Mouse (Mus musculus) intestine, embryonic 14.5 days (tissue): ENCODE measurements around the gene Idh3b. TPM values are rescaled to one million over a fixed set of nuclear protein-coding genes. Genes with fewer than 3 reads are reported as not detected.
A peak's percentile ranks its signal among the peaks of the same experiment; 100 is the strongest.

Experiments
- ATAC-seq: fragments of 200-750 bp; cut with Nextera tagmentation; replicated peaks from 2 replicates; pipeline ENCODE4 v1.8.0; 2017; ENCODE audit warnings: low read depth, moderate number of reproducible peaks, moderate TSS enrichment, moderate library complexity; ENCODE audit not compliant: low FRiP score, low TSS enrichment
- DNase-seq: peaks from one replicate; pipeline ENCODE4 v3.0.0-alpha.2; 2018; ENCODE audit warnings: low spot score
- H3K27ac ChIP-seq: fragments of 300-500 bp; sonication (generic); 2 replicates; pipeline ENCODE4 v1.5.1; 2014; ENCODE audit warnings: low read depth, mild to moderate bottlenecking, control low read depth
- H3K27me3 ChIP-seq: fragments of 300-500 bp; sonication (generic); replicated peaks from 2 replicates; pipeline ENCODE4 v1.6.1; 2014; ENCODE audit warnings: low read length, control low read depth; ENCODE audit not compliant: control insufficient read depth, insufficient read depth
- H3K36me3 ChIP-seq: fragments of 300-500 bp; sonication (generic); 2 replicates; pipeline ENCODE4 v1.6.1; 2014; ENCODE audit warnings: low read length, control low read depth; ENCODE audit not compliant: control insufficient read depth, insufficient read depth
- H3K4me1 ChIP-seq: fragments of 300-500 bp; sonication (generic); replicated peaks from 2 replicates; pipeline ENCODE4 v1.6.1; 2014; ENCODE audit warnings: low read length, control low read depth, mixed read lengths; ENCODE audit not compliant: control insufficient read depth, insufficient read depth
- H3K4me2 ChIP-seq: fragments of 300-500 bp; sonication (generic); 2 replicates; pipeline ENCODE4 v1.6.1; 2014; ENCODE audit warnings: low read length
- H3K4me3 ChIP-seq: fragments of 300-500 bp; sonication (generic); 2 replicates; pipeline ENCODE4 v1.5.1; 2014; ENCODE audit warnings: low read depth, low read length, control low read depth, mixed read lengths
- H3K9ac ChIP-seq: fragments of 300-500 bp; sonication (generic); 2 replicates; pipeline ENCODE4 v1.6.1; 2014; ENCODE audit warnings: mild to moderate bottlenecking, low read length
- H3K9me3 ChIP-seq: fragments of 300-500 bp; sonication (generic); 2 replicates; pipeline ENCODE4 v1.6.1; 2016; ENCODE audit warnings: low read length, control low read depth; ENCODE audit not compliant: control insufficient read depth
- WGBS: fragments of 180-500 bp; shearing (Covaris S2); extraction: QIAGEN DNeasy Blood & Tissue Kit; methylation state at CpG from one replicate; pipeline ENCODE4 v1.1.7; 2014; 5-methylcytosine and 5-hydroxymethylcytosine counted together
- polyA plus RNA-seq: library from polyadenylated mRNA; unstranded; fragments of >200 nt; fragmentation: Nextera tagmentation; extraction: Ambion mirVana; gene quantifications from 2 replicates; pipeline ENCODE4 v1.2.1, GENCODE M21; 2014

The Idh3b gene
- polyA plus RNA-seq, 1 experiment from 2014 or later, result 214 TPM

GRCm38 (mm10) chr2:130294218-130294935, 10.0 kb upstream of the Idh3b start:
- H3K36me3 ChIP-seq, result peaks cover 11% of the 10 kb centered on the region; the same call in 1 of the 2 replicates
- peak overlapping the region; percentile 72 for H3K9ac ChIP-seq
- H3K27ac ChIP-seq, result no peak overlapping the region
- H3K27me3 ChIP-seq, result 0 out of 2 replicates have a peak, but pooled peaks cover 7% of the 10 kb centered on the region
- DNase-seq (no peak), ATAC-seq (peak; percentile 6; the same call in 1 of the 2 replicates)
- H3K4me1 ChIP-seq, result peaks cover 24% of the 10 kb centered on the region
- WGBS, result 10% methylated on average over 20 of the region's 20 CpGs
- peak overlapping the region; percentile 68 for H3K4me3 ChIP-seq
- no peaks in the 10 kb centered on the region for H3K9me3 ChIP-seq
- peak overlapping the region; percentile 73 for H3K4me2 ChIP-seq

GRCm38 (mm10) chr2:130293486-130293885, 9.1 kb upstream of the Idh3b start:
- Histone ChIP-seq H3K27ac (no peak overlapping the region), H3K27me3 (0 out of 2 replicates have a peak, but pooled peaks cover 7% of the 10 kb centered on the region), H3K4me2 (peak overlapping the region; percentile 28; the same call in 1 of the 2 replicates), H3K4me1 (peaks cover 24% of the 10 kb centered on the region), H3K4me3 (no peak overlapping the region), H3K9me3 (no peaks in the 10 kb centered on the region), H3K9ac (no peak overlapping the region), H3K36me3 (peaks cover 6% of the 10 kb centered on the region; the same call in 1 of the 2 replicates)
- WGBS, result 3% methylated on average over 4 of the region's 4 CpGs
- ATAC-seq (0 out of 2 replicates have a peak, but pooled peaks have one; percentile 21), DNase-seq (no peak)

DNA sequence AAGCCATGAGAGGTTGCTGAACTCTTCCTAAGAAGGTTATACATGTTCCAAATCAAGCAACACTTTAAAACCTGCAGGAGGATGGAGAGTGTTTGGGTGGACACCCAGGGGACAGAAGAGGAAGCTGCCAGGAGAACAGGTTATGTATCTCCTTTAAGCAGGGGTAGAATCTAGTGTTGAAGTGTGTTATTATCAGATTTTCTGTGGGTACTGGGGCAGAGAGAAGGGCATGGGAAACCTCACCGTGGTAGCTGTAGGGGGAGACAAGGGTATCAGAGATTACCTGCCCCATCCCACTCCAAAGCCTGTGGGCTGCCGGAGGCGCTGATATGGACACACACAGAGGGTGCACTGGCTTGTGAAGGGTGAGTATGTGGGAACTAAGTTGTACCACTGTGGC, 8.7 kb upstream of the Idh3b start:
- no peak overlapping the region for H3K9ac ChIP-seq
- no peak overlapping the region for H3K27ac ChIP-seq
- H3K4me2 ChIP-seq, result no peak overlapping the region
- H3K9me3 ChIP-seq, result no peaks in the 10 kb centered on the region
- DNase-seq (no peak), ATAC-seq (no peak)
- 44% methylated on average over 3 of the region's 3 CpGs for WGBS
- 0 out of 2 replicates have a peak, but pooled peaks cover 7% of the 10 kb centered on the region for H3K27me3 ChIP-seq
- H3K36me3 ChIP-seq, result peaks cover 1% of the 10 kb centered on the region; the same call in 1 of the 2 replicates
- H3K4me3 ChIP-seq, result no peak overlapping the region
- peaks cover 24% of the 10 kb centered on the region for H3K4me1 ChIP-seq

- DNase-seq (peak; percentile 67), ATAC-seq (no peak)
- Histone ChIP-seq H3K36me3 (no peaks in the 10 kb centered on the region), H3K4me1 (peaks cover 19% of the 10 kb centered on the region), H3K4me3 (no peak overlapping the region), H3K4me2 (peak overlapping the region; percentile 9; the same call in 1 of the 2 replicates), H3K27ac (no peak overlapping the region), H3K27me3 (0 out of 2 replicates have a peak, but pooled peaks cover 3% of the 10 kb centered on the region), H3K9me3 (no peaks in the 10 kb centered on the region), H3K9ac (no peak overlapping the region)
- WGBS, result 6% methylated on average over 8 of the region's 8 CpGs
These were observed 7.1 kb upstream of the Idh3b start for GRCm38 (mm10) chr2:130291434-130291833.

DNA sequence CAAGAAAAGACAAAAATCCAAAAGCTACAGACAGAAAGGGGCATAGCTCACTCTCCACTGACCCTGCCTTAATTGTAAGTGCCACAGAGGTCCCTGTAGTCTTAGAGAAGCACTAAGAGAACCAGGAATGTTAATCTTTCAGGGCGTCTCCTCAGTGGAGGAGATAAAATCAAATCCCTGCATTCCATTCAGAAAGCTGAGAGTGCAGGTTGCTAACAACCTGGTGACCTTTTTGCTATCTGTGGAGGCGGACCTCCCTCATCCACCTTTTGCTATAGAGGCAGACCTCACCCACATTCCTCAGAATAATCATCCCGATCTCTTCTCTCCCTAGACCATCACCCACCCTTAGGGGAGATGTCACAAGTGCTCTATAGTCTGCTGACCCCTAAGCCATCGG, 4.7 kb upstream of the Idh3b start:
- H3K9me3 ChIP-seq, result no peaks in the 10 kb centered on the region
- no peak overlapping the region for H3K4me2 ChIP-seq
- no peak overlapping the region for H3K9ac ChIP-seq
- H3K4me1 ChIP-seq, result peaks cover 10% of the 10 kb centered on the region
- no peak overlapping the region for H3K27ac ChIP-seq
- no peaks in the 10 kb centered on the region for H3K27me3 ChIP-seq
- WGBS, result 50% methylated on average over 4 of the region's 4 CpGs
- no peak overlapping the region for H3K4me3 ChIP-seq
- no peak for DNase-seq
- ATAC-seq, result no peak
- H3K36me3 ChIP-seq, result no peaks in the 10 kb centered on the region

- Histone ChIP-seq H3K4me1 (peaks cover 8% of the 10 kb centered on the region), H3K36me3 (peaks cover 56% of the 10 kb centered on the region), H3K4me2 (no peak overlapping the region), H3K27me3 (no peaks in the 10 kb centered on the region), H3K9ac (no peak overlapping the region), H3K27ac (no peak overlapping the region), H3K4me3 (no peak overlapping the region), H3K9me3 (no peaks in the 10 kb centered on the region)
- ATAC-seq (no peak), DNase-seq (no peak)
- WGBS, result 79% methylated on average over 4 of the region's 4 CpGs
These were observed 3.5 kb downstream of the Idh3b start for GRCm38 (mm10) chr2:130280818-130281217.

GRCm38 (mm10) chr2:130280224-130280623, 4.1 kb downstream of the Idh3b start:
- no peak overlapping the region for H3K27ac ChIP-seq

GRCm38 (mm10) chr2:130279600-130280091, 4.7 kb downstream of the Idh3b start:
- no peaks in the 10 kb centered on the region for H3K27me3 ChIP-seq
- 41% methylated on average over 8 of the region's 8 CpGs for WGBS
- H3K4me2 ChIP-seq, result no peak overlapping the region
- peaks cover 9% of the 10 kb centered on the region for H3K4me1 ChIP-seq
- ATAC-seq (no peak), DNase-seq (peak; percentile 51)
- H3K4me3 ChIP-seq, result no peak overlapping the region
- H3K27ac ChIP-seq, result no peak overlapping the region
- no peaks in the 10 kb centered on the region for H3K9me3 ChIP-seq
- no peak overlapping the region for H3K9ac ChIP-seq
- peaks cover 61% of the 10 kb centered on the region for H3K36me3 ChIP-seq

More at GRCm38 (mm10) chr2:130280224-130280623, 4.1 kb downstream of the Idh3b start:
- Histone ChIP-seq H3K27me3 (no peaks in the 10 kb centered on the region), H3K4me3 (no peak overlapping the region), H3K36me3 (peaks cover 61% of the 10 kb centered on the region), H3K9me3 (no peaks in the 10 kb centered on the region), H3K9ac (no peak overlapping the region), H3K4me2 (no peak overlapping the region), H3K4me1 (peaks cover 11% of the 10 kb centered on the region)
- 57% methylated on average over 7 of the region's 7 CpGs for WGBS
- ATAC-seq, result no peak
- DNase-seq, result peak; percentile 50
